Mouse (Mus musculus) cerebellum, adult 2 months (tissue): ENCODE measurements at regions not wholly inside any gene's neighbourhood (a gene's known extent, or its start where the extent isn't known, plus 50 kb on each side); places are given as distances from the start of the nearest gene placed in this dataset.

Source experiments
- CTCF ChIP-seq: fragments of 200-500 bp; IDR thresholded peaks from 2 replicates; pipeline ENCODE4 v1.5.1; 2011; ENCODE audit warnings: low read depth, mild to moderate bottlenecking, control low read depth, low read length, moderate library complexity, borderline replicate concordance; ENCODE audit not compliant: insufficient read depth
- POLR2A ChIP-seq: fragments of 200-500 bp; IDR thresholded peaks from 2 replicates; pipeline ENCODE4 v1.6.1; 2011; ENCODE audit warnings: low read length, control low read depth, borderline replicate concordance; ENCODE audit not compliant: insufficient read depth

GRCm38 (mm10) chr8:107859770-107860169 is 82.7 kb upstream of the Zfhx3 start:
- TF ChIP-seq POLR2A: no peak
- TF ChIP-seq CTCF: no peak
